Mouse (Mus musculus) granulocyte monocyte progenitor cell, adult 5-6 weeks (primary cell): ENCODE results near the gene Gm9945. TPM values are rescaled to one million over a fixed set of nuclear protein-coding genes. Genes with fewer than 3 reads are reported as not detected.

ENCODE experiments used
- ATAC-seq: replicated peaks from 2 replicates; pipeline ENCODE4 v1.8.0; 2016; ENCODE audit warnings: mild to moderate bottlenecking, moderate TSS enrichment, inconsistent platforms; ENCODE audit not compliant: poor library complexity, severe bottlenecking
- total RNA-seq, 2 experiments: library from RNA; stranded (forward) in 1 of 2; stranded (reverse) in 1 of 2; fragments of 200-712, 200-1000 nt in 1 of 2; fragments of >200 nt in 1 of 2; fragmentation: Nextera tagmentation in 1 of 2; gene quantifications; 2 replicates each; pipeline ENCODE4 v1.2.3; 2014 to 2017

Gene Gm9945
- total RNA-seq, 2 experiments from 2014 or later = not detected

GRCm38 (mm10) chr11:53458996-53459395 lies 21.0 kb upstream of the Gm9945 start:
- ATAC-seq = no peak

GRCm38 (mm10) chr11:53460192-53460591 lies 19.8 kb upstream of the Gm9945 start:
- ATAC-seq = no peak

- ATAC-seq = no peak
These were observed 18.2 kb upstream of the Gm9945 start for GRCm38 (mm10) chr11:53461727-53462126.

GRCm38 (mm10) chr11:53463551-53464424 lies 16.2 kb upstream of the Gm9945 start:
- ATAC-seq = peak; percentile 47

DNA sequence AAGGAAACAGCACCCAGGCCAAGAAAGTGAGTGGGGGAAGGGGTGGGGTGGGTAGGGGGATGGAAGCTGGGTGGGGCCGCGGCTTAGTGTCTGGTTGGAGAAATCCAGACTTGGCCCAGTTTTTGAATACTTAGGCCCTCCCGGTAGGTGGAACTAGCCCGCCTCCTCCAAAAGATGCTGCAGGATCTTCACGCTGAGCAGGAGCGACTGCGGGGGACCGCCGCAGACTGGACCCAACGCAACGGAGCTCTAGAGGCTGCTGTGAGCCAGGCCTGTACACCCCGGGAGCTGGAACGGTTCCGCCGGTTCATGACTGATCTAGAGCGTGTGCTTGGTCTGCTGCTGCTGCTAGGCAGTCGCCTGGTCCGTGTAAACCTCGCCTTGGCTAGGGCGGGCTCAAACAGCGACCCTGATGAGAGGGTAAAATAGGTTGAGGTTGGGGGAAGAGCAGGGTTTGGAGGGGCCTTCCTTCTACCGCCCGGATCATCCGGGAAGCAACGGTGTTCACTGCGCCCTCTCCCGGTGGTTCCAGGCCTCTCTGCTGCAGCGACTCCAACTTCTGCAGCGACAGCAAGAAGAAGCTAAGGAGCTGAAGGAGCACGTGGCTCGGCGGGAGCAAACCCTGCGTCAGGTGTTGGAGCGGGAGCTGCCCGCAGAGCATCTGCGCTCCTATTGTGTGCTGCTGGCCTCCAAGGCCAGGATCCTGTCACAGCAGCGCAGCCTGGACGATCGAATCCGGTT lies 13.6 kb upstream of the Gm9945 start:
- ATAC-seq = peak; percentile 70

DNA sequence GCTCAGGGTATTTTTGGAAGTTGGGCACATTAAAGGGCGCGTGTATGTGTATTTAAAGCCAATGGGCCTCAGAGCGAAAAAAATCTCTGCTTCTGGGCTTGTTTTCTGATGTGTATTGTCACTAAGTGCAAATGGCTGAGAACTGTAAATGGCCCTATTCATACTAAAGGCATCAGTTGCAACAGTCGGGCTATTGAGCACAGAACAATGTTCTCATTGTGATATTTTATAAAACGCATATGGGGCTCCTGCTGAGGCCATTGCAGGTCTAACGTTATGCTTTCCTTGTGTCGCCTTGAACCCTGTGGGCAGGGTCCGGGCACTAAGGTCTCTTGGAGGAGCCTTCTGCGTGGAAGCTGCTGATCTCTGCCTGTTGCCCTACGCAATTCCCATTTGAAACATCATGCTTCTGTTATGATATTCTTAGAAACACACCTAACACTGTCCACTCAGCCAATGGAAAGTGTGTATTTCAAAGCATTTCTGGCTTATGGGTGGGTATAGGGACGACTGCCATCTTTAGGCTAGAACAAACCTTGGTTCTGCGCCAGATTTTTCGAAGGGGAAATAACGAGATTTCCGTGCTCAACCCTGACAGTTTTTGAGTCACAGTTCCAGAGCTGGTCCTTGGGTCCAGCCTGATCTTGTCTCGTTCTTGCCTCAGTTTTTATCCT lies 10.5 kb upstream of the Gm9945 start:
- no peak for ATAC-seq

- peak; percentile 86 for ATAC-seq
These were observed 9.8 kb upstream of the Gm9945 start, which contains the start of gene Gm9837 for GRCm38 (mm10) chr11:53469968-53470695. TSS of gene Gm9837 (minus strand) at chr11:53470479.

- no peak for ATAC-seq
These were observed 7.3 kb upstream of the Gm9945 start for GRCm38 (mm10) chr11:53472709-53473108.

DNA sequence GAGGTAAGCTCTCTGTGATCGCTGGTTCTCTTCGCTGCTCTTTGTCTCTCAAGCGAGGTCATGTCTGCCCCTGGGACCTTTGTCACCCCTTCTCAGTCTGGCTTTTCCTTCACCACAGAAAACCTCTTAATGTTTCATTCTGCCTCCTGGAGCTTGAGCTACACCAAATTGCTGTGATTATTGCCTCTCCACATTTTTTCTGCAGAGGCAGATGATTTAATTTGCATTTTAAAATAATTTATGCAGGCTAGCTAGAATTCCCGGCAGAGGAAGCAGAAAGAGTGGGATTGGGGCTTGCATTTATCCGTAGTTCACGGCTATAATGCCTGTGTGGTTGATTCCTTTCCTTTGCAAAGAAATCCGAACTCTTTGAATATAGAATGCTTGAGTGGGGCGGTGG lies 4.3 kb upstream of the Gm9945 start:
- no peak for ATAC-seq

- no peak for ATAC-seq
These were observed 2.1 kb upstream of the Gm9945 start for GRCm38 (mm10) chr11:53477833-53478232.

DNA sequence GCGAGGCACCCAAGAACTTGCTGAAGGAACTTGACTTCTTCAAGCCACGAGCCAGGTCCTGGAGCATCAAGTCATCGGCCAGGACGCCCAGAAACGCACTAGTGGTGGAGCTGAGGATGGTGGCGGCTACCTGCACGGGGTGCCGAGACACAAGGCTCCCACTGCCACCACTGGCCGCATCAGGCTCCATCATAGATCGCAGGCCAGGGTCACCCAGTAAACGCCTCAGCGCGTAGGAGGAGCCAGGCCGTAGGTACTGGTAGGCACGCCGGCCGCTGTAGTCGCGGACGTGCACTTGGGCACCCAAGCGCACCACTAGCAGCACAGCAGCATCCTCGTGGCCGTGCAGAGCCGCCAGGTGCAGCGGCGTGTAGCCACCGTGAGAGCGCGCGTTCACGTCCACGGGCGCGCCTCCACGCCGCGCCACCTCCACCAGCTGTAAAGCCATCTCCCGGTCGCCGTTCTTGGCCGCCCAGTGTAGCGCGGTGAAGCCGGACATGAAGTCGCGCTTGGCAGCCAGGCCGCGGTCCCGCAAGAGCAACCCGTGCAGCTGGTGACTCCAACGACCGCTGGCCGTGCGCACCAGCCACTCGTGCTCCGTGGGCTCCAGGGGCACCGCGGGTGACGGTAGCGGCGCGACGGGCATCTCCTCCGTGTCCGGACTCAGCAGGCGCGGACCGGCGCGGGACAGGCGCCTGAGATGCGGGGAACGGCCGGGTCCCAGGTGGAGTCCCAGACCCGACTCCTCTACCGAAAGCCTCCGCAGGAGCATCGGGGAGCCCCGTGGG lies 1.4 kb upstream of the Gm9945 start:
- ATAC-seq = peak; percentile 19

DNA sequence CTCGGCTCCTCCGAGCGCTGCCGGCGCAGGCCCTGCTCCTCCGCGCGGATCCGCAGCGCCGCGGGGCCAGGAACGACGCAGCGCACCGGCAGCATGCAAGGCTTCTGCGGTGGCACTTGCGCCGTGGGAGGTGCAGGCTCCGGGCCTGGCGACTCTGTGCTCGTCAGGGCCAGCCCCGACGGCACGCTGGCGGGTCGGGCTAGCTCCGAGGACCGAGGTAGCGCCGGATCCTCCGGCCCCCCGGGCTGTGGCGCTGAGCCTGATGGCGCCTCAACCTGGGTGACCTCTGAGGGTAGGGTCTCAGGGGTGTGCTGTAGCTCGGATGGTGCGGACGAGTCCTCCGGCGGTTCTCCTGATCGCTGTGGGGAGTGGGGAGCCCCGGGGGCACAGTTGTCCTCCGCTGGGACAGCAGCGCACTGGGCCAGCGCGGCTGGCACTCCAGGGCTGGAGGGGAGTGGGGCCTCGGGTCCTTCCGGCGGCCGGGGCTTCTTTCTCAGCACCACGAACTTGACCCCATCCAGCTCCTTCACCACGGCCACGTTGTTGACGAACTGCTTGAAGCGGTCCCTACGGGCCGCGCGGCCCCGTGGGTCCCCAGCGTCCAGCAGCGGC lies 689 bp upstream of the Gm9945 start:
- no peak; the same call in 1 of the 2 replicates for ATAC-seq

GRCm38 (mm10) chr11:53481088-53481730 lies 1.2 kb downstream of the Gm9945 start:
- no peak for ATAC-seq

GRCm38 (mm10) chr11:53483159-53483891 lies 3.4 kb downstream of the Gm9945 start:
- no peak for ATAC-seq

DNA sequence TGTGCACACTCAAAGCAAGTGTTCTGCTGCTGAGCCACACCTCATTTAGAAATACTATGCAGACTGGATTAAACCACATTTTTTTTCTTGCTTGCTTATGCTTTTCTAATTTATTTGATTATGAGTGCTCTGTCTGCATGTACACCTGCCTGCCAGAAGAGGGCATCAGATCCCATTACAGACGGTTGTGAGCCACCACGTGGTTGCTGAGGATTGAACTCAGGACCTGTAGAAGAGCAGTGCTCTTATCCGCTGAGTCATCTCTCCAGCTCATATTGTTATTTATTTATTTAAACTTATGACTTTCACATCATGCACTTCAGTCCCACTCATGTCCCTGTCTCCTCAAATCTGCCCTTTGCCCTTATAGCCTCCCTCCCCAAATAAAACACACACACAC lies 5.8 kb downstream of the Gm9945 start:
- no peak for ATAC-seq

- no peak for ATAC-seq
These were observed 6.4 kb downstream of the Gm9945 start for GRCm38 (mm10) chr11:53486351-53486750.

GRCm38 (mm10) chr11:53486822-53487594 lies 7.0 kb downstream of the Gm9945 start:
- ATAC-seq = peak; percentile 30
